Mouse (Mus musculus): ENCODE results near the gene Traf5.

DNA sequence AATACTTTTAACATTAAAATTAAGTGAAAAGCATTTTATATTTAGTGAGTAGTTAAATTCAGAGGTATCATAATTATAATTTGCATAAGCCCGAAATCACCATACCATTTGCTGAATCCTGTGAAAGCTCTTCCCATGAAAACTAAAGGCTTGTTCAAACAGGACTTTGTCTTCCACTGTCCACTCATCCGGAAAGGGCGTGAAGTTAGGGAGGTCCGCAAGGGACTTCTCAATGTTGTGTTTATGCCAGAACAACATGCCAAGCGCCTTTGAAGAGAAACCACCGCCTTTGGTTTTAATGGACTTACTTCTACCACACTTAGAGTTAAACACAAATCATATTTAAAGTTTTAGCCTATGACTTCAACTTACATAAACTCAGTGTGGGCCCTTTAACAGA lies 33.4 kb upstream of the Traf5 start:
- TF ChIP-seq POLR2A (IDR thresholded peaks at IDR 0.05; ENCODE audit: control insufficient read depth, extremely low read depth, insufficient read depth, low read length, poor library complexity), result no peak
- no peak for TF ChIP-seq CTCF (IDR thresholded peaks at IDR 0.05; ENCODE audit: borderline replicate concordance, control insufficient read depth, extremely low read depth, insufficient read depth, low read length, poor library complexity)
